Mouse (Mus musculus) ES-Bruce4 (cell line): ENCODE results near the gene Mtfr1l.

Experiments
- CTCF ChIP-seq: IDR thresholded peaks from one replicate; pipeline ENCODE4 v1.8.1; 2011; ENCODE audit warnings: low read depth, low read length
- EP300 ChIP-seq: IDR thresholded peaks from 2 replicates; pipeline ENCODE4 v1.6.1; 2011; ENCODE audit warnings: low read depth, low read length; ENCODE audit not compliant: insufficient read depth
- POLR2A ChIP-seq: IDR thresholded peaks from one replicate; pipeline ENCODE4 v1.8.1; 2011; ENCODE audit warnings: low read length; ENCODE audit not compliant: insufficient read depth

DNA sequence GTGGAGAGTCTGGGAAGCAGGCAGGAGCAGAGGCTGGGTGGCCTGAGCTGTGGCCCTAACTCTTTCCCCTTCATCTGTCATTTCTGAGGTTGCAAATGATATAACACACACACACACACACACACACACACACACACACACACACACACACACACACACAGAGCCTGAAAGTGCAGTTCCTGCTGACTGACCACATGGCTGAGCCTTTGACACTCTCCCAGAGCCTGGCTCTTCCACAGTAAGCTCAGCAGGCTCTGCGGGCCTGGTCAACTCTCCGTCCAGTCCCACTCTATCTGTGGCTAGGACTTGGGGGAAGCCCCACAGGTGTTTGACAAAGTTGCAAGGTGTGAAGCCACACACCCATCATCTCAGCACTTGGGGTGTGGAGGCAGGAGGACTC is 42.1 kb upstream of the Mtfr1l start:
- TF ChIP-seq CTCF (no peak), POLR2A (no peak), EP300 (no peak)
